Mouse (Mus musculus) small intestine, adult 2 months (tissue): Measurements from ENCODE around the gene Hoxc6. TPM values are rescaled to one million over a fixed set of nuclear protein-coding genes. Genes with fewer than 3 reads are reported as not detected.

Experiments
- H3K27ac ChIP-seq: fragments of 200-500 bp; 2 replicates; pipeline ENCODE4 v1.5.1; 2012; ENCODE audit warnings: low read depth, low read length, control low read depth, inconsistent platforms; ENCODE audit not compliant: insufficient read depth
- H3K27me3 ChIP-seq: fragments of 200-500 bp; 2 replicates; pipeline ENCODE4 v1.6.1; 2012; ENCODE audit warnings: mild to moderate bottlenecking, moderate library complexity, low read length, inconsistent platforms; ENCODE audit not compliant: control insufficient read depth, insufficient read depth
- H3K36me3 ChIP-seq: fragments of 200-500 bp; 2 replicates; pipeline ENCODE4 v1.6.1; 2012; ENCODE audit warnings: mild to moderate bottlenecking, low read length, control low read depth, inconsistent platforms; ENCODE audit not compliant: control insufficient read depth, insufficient read depth
- H3K4me1 ChIP-seq: fragments of 200-500 bp; 2 replicates; pipeline ENCODE4 v1.6.1; 2012; ENCODE audit warnings: low read length, inconsistent platforms, mixed read lengths; ENCODE audit not compliant: control insufficient read depth, insufficient read depth, insufficient read length
- H3K4me3 ChIP-seq: fragments of 200-500 bp; 2 replicates; pipeline ENCODE4 v1.5.1; 2012; ENCODE audit warnings: low read depth, mild to moderate bottlenecking, control low read depth, inconsistent platforms, low read length, moderate library complexity
- CTCF ChIP-seq: fragments of 200-500 bp; IDR thresholded peaks from 2 replicates; pipeline ENCODE4 v1.5.1; 2012; ENCODE audit warnings: low read depth, mild to moderate bottlenecking, control low read depth, inconsistent platforms, low read length, moderate library complexity, mixed read lengths; ENCODE audit not compliant: insufficient replicate concordance, insufficient read length; ENCODE audit errors: extremely low read depth
- POLR2A ChIP-seq: fragments of 200-500 bp; IDR thresholded peaks from 2 replicates; pipeline ENCODE4 v1.6.1; 2012; ENCODE audit warnings: low read depth, mild to moderate bottlenecking, control low read depth, inconsistent platforms, low read length, moderate library complexity
- WGBS: fragments of 180-500 bp; shearing (Covaris S2); methylation state at CpG from one replicate; pipeline ENCODE4 v1.1.7; 2018; 5-methylcytosine and 5-hydroxymethylcytosine counted together
- polyA plus RNA-seq: library from polyadenylated mRNA; depleted of rRNA; stranded (reverse); fragments of >200 nt; gene quantifications from 2 replicates; pipeline ENCODE4 v1.2.3, GENCODE M21; 2012; rRNA removed

The Hoxc6 gene
- polyA plus RNA-seq: 0.05 and 5.0 TPM in 2 replicates

GRCm38 (mm10) chr15:102997939-102998355, at the start of gene Hoxc6:
Hoxc6 (plus strand) TSS chr15:102998257.
- under 1% methylated on average over 19 of the region's 19 CpGs for WGBS
- H3K4me3 ChIP-seq: peak within 1 kb of the TSS; percentile 57
- H3K4me1 ChIP-seq: peaks cover 3% of the 10 kb centered on the region; the same call in 1 of the 2 replicates
- H3K27ac ChIP-seq: peak within 1 kb of the TSS; percentile 71
- no peak for TF ChIP-seq CTCF
- TF ChIP-seq POLR2A: no peak
- H3K27me3 ChIP-seq: peaks cover 82% of the 10 kb centered on the region
- no peaks in the 10 kb centered on the region for H3K36me3 ChIP-seq

DNA sequence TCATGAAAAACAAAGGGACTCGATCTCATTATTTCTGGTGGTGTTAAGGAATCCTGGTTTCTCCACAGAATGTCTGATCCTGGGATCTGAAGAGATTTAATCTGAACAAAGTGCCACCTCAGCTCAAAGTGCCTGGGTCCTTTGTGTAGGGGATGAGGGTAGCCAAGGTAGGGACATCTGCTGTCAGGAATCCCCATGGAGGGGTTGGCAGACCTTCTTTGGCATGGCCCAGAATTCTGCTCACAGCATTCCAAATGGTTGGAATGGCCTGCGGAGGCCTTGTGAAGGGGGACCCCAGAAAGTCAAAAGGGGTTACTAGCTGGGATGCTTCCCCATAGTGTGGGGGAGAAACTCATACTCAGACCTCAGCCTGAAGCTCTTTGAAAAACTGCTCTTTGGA, 49.2 kb upstream of the Hoxc6 start:
- TF ChIP-seq POLR2A: no peak
- TF ChIP-seq CTCF: no peak
- 27% methylated on average over 2 of the region's 2 CpGs for WGBS

DNA sequence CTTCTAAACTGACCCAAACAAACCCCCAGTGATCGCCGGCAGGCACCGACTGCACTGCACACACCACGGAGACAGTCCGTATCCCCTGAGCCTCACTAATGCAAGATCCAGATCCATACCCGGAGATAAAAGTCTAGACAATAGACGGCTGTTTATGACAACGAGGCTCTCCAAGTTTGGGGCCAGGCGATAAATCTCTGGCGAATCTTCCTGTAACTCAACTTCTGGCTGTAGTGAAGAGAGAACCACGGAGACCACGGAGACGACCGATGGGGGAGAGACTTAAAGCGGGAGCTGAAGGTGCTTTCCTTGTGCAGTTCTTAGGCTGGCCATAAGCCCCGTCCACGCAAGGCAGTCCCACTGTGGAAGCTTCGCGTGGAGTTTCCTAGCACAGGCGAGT, 48.4 kb upstream of the Hoxc6 start:
- peaks cover 88% of the 10 kb centered on the region for H3K27me3 ChIP-seq
- TF ChIP-seq POLR2A: no peak
- no peak overlapping the region for H3K27ac ChIP-seq
- WGBS: 4% methylated on average over 20 of the region's 20 CpGs
- no peaks in the 10 kb centered on the region; the same call in 1 of the 2 replicates for H3K4me1 ChIP-seq
- H3K36me3 ChIP-seq: no peaks in the 10 kb centered on the region
- no peak overlapping the region for H3K4me3 ChIP-seq

More for the DNA sequence above, 49.2 kb upstream of the Hoxc6 start:
- no peaks in the 10 kb centered on the region for H3K4me1 ChIP-seq
- no peak overlapping the region for H3K4me3 ChIP-seq
- no peaks in the 10 kb centered on the region for H3K36me3 ChIP-seq
- H3K27me3 ChIP-seq: peaks cover 80% of the 10 kb centered on the region
- no peak overlapping the region for H3K27ac ChIP-seq

GRCm38 (mm10) chr15:102950877-102951276, 47.2 kb upstream of the Hoxc6 start:
- Histone ChIP-seq H3K4me1 (no peaks in the 10 kb centered on the region; the same call in 1 of the 2 replicates), H3K4me3 (no peak overlapping the region), H3K27me3 (peaks cover 90% of the 10 kb centered on the region), H3K36me3 (no peaks in the 10 kb centered on the region), H3K27ac (no peak overlapping the region)
- 19% methylated on average over 2 of the region's 2 CpGs for WGBS
- TF ChIP-seq CTCF: no peak
- no peak for TF ChIP-seq POLR2A

- Histone ChIP-seq H3K36me3 (no peaks in the 10 kb centered on the region), H3K27me3 (peaks cover 93% of the 10 kb centered on the region), H3K4me1 (no peaks in the 10 kb centered on the region; the same call in 1 of the 2 replicates), H3K27ac (no peak overlapping the region), H3K4me3 (no peak overlapping the region)
- no peak for TF ChIP-seq POLR2A
- TF ChIP-seq CTCF: no peak
- WGBS: 11% methylated on average over 6 of the region's 6 CpGs
Observed at GRCm38 (mm10) chr15:102953561-102953960, 44.5 kb upstream of the Hoxc6 start.

DNA sequence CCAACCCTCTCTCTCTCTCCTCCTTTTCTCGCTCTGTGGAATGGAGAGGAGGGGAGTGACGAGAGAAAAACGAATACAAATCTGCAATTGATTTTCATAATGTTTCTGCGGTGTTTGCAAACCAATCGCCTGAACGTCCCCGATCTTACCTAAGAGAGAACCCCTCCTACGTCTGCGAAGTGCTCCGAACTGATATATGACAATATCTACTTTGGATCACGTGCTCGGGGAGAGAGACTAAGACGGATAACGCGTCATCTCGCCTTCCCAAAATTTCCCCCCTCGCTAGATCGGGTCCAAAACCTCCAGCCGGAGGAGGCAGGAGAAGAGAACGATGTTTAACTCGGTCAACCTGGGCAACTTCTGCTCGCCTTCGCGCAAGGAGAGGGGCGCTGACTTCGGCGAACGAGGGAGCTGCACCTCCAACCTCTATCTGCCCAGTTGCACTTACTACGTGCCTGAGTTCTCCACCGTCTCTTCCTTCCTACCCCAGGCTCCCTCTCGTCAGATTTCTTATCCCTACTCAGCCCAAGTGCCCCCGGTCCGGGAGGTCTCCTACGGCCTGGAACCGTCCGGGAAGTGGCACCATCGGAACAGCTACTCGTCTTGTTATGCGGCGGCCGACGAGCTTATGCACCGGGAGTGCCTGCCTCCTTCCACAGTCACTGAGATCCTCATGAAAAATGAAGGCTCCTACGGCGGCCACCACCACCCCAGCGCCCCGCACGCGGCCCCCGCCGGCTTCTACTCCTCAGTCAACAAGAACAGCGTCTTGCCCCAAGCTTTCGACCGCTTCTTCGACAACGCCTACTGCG, 43.7 kb upstream of the Hoxc6 start, which contains the start of gene Hoxc11:
Gene Hoxc11 (plus strand): TSS at position 236 of the 815 bp plus-strand sequence.
- Histone ChIP-seq H3K27me3 (peaks cover 84% of the 10 kb centered on the region), H3K27ac (no peak within 1 kb of the TSS), H3K4me3 (no peak within 1 kb of the TSS), H3K4me1 (no peaks in the 10 kb centered on the region; the same call in 1 of the 2 replicates), H3K36me3 (no peaks in the 10 kb centered on the region)
- TF ChIP-seq POLR2A (no peak), CTCF (no peak)
- 4% methylated on average over 57 of the region's 57 CpGs for WGBS

DNA sequence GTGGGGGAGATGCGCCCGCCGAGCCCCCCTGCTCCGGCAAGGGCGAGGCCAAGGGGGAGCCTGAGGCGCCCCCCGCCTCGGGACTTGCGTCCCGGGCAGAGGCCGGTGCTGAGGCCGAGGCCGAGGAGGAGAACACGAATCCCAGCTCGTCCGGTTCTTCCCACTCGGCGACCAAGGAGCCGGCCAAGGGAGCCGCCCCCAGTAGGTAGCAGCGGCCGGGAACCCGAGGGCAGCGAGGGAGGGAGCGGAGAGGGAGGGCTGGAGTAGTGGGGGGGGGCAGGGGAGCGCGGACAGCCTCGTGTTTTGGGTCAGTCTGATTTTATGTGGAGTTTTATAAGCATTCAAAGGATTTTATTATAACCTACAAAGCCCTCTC, 43.1 kb upstream of the Hoxc6 start:
- TF ChIP-seq POLR2A (no peak), CTCF (no peak)
- H3K27ac ChIP-seq: no peak overlapping the region
- WGBS: 2% methylated on average over 28 of the region's 28 CpGs
- H3K4me1 ChIP-seq: no peaks in the 10 kb centered on the region; the same call in 1 of the 2 replicates
- H3K4me3 ChIP-seq: no peak overlapping the region
- H3K27me3 ChIP-seq: peaks cover 84% of the 10 kb centered on the region
- no peaks in the 10 kb centered on the region for H3K36me3 ChIP-seq
